Mouse (Mus musculus): ENCODE results near the gene Emc7. TPM values are rescaled to one million over a fixed set of nuclear protein-coding genes. Genes with fewer than 3 reads are reported as not detected.

Gene Emc7
- polyA plus RNA-seq, 1 experiment from 2014 or later: 23.3 TPM

Other genes with a start within 250 kb of the Emc7 start
- gene Lpcat4, start 215.5 kb upstream of the Emc7 start, polyA plus RNA-seq (2015; fragmentation: Nextera tagmentation; extraction: Ambion mirVana): 22.6 and 24.5 TPM in 2 replicates
- gene Nutm1, start 195.7 kb upstream of the Emc7 start, polyA plus RNA-seq (2015; fragmentation: Nextera tagmentation; extraction: Ambion mirVana): not detected in 2 replicates
- gene Nop10, start 193.1 kb upstream of the Emc7 start, polyA plus RNA-seq (2015; fragmentation: Nextera tagmentation; extraction: Ambion mirVana): 153 and 155 TPM in 2 replicates
- gene Slc12a6, start 189.2 kb upstream of the Emc7 start, polyA plus RNA-seq (2015; fragmentation: Nextera tagmentation; extraction: Ambion mirVana): 19.2 and 20.8 TPM in 2 replicates
- gene Gm21985, start 188.7 kb upstream of the Emc7 start, polyA plus RNA-seq (2015; fragmentation: Nextera tagmentation; extraction: Ambion mirVana): 0.08 TPM in 1 of 2 replicates, not detected in the other
- 179 and 195 TPM in 2 replicates for gene Emc4, start 87.0 kb upstream of the Emc7 start, polyA plus RNA-seq (2015; fragmentation: Nextera tagmentation; extraction: Ambion mirVana)
- gene Katnbl1, start 75.8 kb upstream of the Emc7 start, polyA plus RNA-seq (2015; fragmentation: Nextera tagmentation; extraction: Ambion mirVana): 30.7 and 32.0 TPM in 2 replicates
- gene Chrm5, start 25.8 kb downstream of the Emc7 start, polyA plus RNA-seq (2015; fragmentation: Nextera tagmentation; extraction: Ambion mirVana): 1.4 and 1.5 TPM in 2 replicates
- gene Aven, start 38.0 kb downstream of the Emc7 start, polyA plus RNA-seq (2015; fragmentation: Nextera tagmentation; extraction: Ambion mirVana): 2.6 and 2.7 TPM in 2 replicates